Mouse (Mus musculus) cortical plate, adult 2 months (tissue): ENCODE measurements at regions not wholly inside any gene's neighbourhood (a gene's known extent, or its start where the extent isn't known, plus 50 kb on each side); places are given as distances from the start of the nearest gene placed in this dataset.

Source experiments
- H3K27ac ChIP-seq: fragments of 200-500 bp; 2 replicates; pipeline ENCODE4 v1.5.1; 2012; ENCODE audit warnings: low read length, control low read depth, inconsistent platforms; ENCODE audit not compliant: insufficient read depth
- H3K4me1 ChIP-seq: fragments of 200-500 bp; 2 replicates; pipeline ENCODE4 v1.6.1; 2011; ENCODE audit warnings: low read length; ENCODE audit not compliant: control insufficient read depth, insufficient read depth
- H3K4me3 ChIP-seq: fragments of 200-500 bp; 2 replicates; pipeline ENCODE4 v1.5.1; 2011; ENCODE audit warnings: mild to moderate bottlenecking, low read length, control low read depth; ENCODE audit not compliant: insufficient read depth
- CTCF ChIP-seq: fragments of 200-500 bp; IDR thresholded peaks from 2 replicates; pipeline ENCODE4 v1.5.1; 2011; ENCODE audit warnings: mild to moderate bottlenecking, control low read depth, low read length; ENCODE audit not compliant: insufficient read depth; ENCODE audit errors: extremely low read depth
- POLR2A ChIP-seq: fragments of 200-500 bp; IDR thresholded peaks from 2 replicates; pipeline ENCODE4 v1.6.1; 2011; ENCODE audit warnings: mild to moderate bottlenecking, low read length, control low read depth; ENCODE audit not compliant: insufficient read depth; ENCODE audit errors: extremely low read depth

GRCm38 (mm10) chr2:94590494-94590893, 152.6 kb upstream of the Api5 start:
- no peaks in the 10 kb centered on the region for H3K4me1 ChIP-seq
- H3K4me3 ChIP-seq: no peak overlapping the region
- TF ChIP-seq POLR2A: no peak
- no peak overlapping the region for H3K27ac ChIP-seq

GRCm38 (mm10) chr2:94587255-94587654, 149.3 kb upstream of the Api5 start:
- H3K27ac ChIP-seq: no peak overlapping the region
- TF ChIP-seq POLR2A (no peak), CTCF (no peak)
- no peak overlapping the region for H3K4me3 ChIP-seq
- no peaks in the 10 kb centered on the region for H3K4me1 ChIP-seq

GRCm38 (mm10) chr2:94571646-94572045, 133.7 kb upstream of the Api5 start:
- TF ChIP-seq CTCF (0 out of 2 replicates have a peak, but pooled peaks have one; percentile 25), POLR2A (no peak)
- H3K27ac ChIP-seq: no peak overlapping the region
- no peak overlapping the region for H3K4me3 ChIP-seq
- H3K4me1 ChIP-seq: no peaks in the 10 kb centered on the region

GRCm38 (mm10) chr2:94541230-94541905, 103.4 kb upstream of the Api5 start:
- Histone ChIP-seq H3K4me1 (no peaks in the 10 kb centered on the region), H3K4me3 (no peak overlapping the region), H3K27ac (no peak overlapping the region)
- TF ChIP-seq CTCF (no peak), POLR2A (no peak)

GRCm38 (mm10) chr2:94536631-94537030, 98.7 kb upstream of the Api5 start:
- no peak for TF ChIP-seq POLR2A
- no peak for TF ChIP-seq CTCF
- H3K4me1 ChIP-seq: no peaks in the 10 kb centered on the region
- H3K4me3 ChIP-seq: no peak overlapping the region
- no peak overlapping the region for H3K27ac ChIP-seq

GRCm38 (mm10) chr2:94531175-94531574, 93.2 kb upstream of the Api5 start:
- Histone ChIP-seq H3K27ac (no peak overlapping the region), H3K4me3 (no peak overlapping the region), H3K4me1 (no peaks in the 10 kb centered on the region; the same call in 1 of the 2 replicates)
- no peak for TF ChIP-seq POLR2A
- no peak for TF ChIP-seq CTCF

GRCm38 (mm10) chr2:94524536-94524935, 86.6 kb upstream of the Api5 start:
- TF ChIP-seq CTCF: no peak
- TF ChIP-seq POLR2A: no peak

GRCm38 (mm10) chr2:94516866-94517265, 78.9 kb upstream of the Api5 start:
- Histone ChIP-seq H3K27ac (no peak overlapping the region), H3K4me3 (no peak overlapping the region), H3K4me1 (no peaks in the 10 kb centered on the region)
- no peak for TF ChIP-seq CTCF
- no peak for TF ChIP-seq POLR2A

More at GRCm38 (mm10) chr2:94524536-94524935, 86.6 kb upstream of the Api5 start:
- Histone ChIP-seq H3K4me1 (no peaks in the 10 kb centered on the region), H3K27ac (no peak overlapping the region), H3K4me3 (no peak overlapping the region)

GRCm38 (mm10) chr2:94512027-94512426, 74.1 kb upstream of the Api5 start:
- Histone ChIP-seq H3K4me3 (no peak overlapping the region), H3K27ac (no peak overlapping the region), H3K4me1 (no peaks in the 10 kb centered on the region)
- TF ChIP-seq CTCF (no peak), POLR2A (no peak)

- TF ChIP-seq CTCF: no peak
- TF ChIP-seq POLR2A: no peak
- no peak overlapping the region for H3K27ac ChIP-seq
- H3K4me1 ChIP-seq: no peaks in the 10 kb centered on the region
- no peak overlapping the region for H3K4me3 ChIP-seq
Observed at GRCm38 (mm10) chr2:94500649-94501048, 62.7 kb upstream of the Api5 start.
